Mouse (Mus musculus): ENCODE data around the gene Actn1.

Gene Actn1

DNA sequence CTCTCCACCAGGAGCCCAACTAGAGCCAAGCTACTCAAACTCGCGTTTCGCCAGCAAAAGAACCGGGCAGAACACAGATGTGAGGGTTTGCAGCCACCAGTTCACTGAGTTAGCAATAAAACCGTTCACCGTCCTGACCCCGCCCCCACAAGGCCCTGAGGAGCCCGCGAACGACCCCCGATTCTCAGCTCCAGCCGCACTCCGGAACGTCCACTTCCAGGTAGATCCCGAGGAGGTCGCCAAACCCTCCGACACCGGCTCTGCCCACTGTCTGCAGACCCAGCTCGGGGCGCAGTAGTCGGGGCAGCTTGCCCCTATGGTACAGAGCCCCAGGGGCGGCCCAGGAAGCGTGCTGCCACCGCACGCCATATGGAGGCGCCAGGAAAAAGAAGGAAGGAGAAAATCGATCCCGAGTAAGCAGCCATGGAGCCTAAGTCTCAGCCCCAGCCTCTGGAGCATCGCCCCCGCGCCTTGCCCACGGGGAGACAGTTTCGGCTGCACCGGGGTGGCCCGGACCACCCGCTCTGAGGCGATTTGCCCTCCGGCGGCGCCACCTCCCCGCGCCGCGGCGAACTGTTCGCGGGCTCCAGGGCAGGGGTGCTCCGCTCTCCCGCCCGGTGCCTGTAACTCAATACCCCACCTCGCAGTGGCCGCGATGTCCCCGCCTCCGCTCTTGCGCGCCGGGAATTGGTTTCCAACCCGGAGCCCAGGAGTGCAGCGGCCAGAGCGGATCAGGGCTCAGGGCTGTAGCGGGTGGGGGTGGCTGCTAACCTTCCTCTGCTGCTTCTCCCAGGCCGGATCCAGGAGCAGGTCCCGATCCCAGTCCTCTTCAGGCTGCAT lies 735 bp downstream of the Actn1 start:
- DNase-seq (ENCODE audit: low spot score in 2 of 2): peak; percentile 45 to 56

DNA sequence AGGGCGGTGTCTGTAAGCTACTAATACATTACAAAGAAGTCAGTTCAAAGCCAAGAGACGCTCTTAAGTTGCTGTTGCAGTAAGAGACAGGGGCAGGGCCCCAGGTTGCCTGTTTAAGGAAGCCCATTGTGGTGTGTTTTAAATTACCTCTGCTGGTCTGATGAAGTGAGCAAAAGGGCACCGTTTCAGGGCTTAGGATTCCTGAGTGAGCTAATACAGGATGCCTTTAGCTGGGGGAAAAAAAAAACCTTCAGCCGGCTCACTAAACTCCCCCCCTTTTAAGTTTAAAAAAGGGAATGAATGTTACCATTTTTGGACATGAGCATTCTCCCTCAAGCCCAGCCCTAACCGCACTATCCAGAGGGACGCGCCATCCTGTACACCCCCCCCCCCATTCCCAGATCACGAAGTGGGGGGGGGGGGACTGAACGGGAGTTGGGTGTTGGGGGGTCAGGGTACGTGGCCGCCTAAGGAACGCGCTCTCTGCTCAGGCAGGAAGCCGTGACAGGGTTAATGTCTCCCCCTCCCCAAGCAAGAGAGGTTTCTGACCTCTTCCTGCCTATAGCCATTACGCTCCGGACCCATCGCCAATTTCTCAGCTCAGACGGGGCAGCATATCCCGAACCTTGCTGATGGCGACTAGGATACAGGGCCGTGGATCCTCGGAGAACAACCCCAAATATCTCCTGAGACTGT lies 1.5 kb downstream of the Actn1 start:
- DNase-seq (ENCODE audit: low spot score in 2 of 2): no peak

DNA sequence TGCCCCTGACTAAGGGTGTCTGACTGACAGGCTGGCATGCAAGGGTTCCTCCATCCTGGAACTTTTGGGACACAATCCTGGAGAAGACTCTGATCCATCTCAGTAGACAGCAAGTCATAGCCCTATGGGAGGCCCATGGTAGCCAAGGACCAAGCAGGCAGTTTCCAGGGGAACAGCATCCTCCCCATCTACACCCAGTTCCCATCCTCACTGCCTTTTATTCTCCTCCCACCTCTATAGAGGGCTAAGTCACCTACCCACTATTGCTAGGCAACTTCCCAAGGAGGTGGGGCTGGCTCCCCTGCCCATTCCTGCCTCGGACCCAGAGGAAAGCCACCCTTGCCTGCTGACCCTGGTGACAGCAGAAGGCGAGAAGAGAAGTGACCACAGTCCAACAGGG lies 8.2 kb downstream of the Actn1 start:
- DNase-seq (ENCODE audit: low spot score in 2 of 2): no peak

DNA sequence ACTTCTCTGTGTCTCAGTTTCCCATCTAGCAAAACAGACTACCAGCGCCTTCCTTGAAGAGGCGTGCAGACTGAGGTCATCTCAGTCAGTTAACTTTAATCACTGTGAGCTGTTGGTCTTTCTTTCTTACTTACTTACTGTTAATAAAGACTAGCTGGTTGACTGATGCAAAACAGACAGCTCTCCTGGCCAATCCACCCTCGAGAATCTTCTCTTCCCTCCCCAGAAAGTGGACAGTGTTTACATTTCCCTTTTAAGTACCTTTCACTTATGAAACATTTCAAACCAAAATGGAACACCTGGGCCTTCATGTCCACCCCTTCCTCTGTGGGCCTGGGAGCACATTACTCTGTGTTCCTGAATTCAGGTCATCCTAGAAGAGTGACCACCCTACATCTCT lies 8.6 kb downstream of the Actn1 start:
- no peak for DNase-seq (ENCODE audit: low spot score in 2 of 2)

DNA sequence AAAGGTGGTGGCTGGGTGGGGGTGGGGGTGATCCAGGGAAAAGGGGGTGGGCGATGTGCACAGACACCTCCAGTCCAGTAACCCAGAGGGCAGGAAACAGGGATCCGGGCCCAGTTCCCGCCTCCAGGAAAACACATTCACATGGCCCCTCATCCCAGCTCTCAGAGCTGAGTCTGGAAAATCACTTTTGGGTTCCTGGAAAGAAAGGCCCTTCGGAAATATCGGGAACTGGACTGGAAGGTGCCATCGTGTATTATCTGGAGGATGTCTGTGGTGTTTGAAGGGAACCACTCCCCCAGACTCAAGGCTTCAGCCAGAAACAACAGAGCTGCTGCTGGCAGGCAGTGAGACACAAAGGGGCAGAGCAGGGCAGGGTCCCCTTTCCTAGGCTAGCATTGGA lies 10.6 kb downstream of the Actn1 start:
- no peak for DNase-seq (ENCODE audit: low spot score in 2 of 2)

DNA sequence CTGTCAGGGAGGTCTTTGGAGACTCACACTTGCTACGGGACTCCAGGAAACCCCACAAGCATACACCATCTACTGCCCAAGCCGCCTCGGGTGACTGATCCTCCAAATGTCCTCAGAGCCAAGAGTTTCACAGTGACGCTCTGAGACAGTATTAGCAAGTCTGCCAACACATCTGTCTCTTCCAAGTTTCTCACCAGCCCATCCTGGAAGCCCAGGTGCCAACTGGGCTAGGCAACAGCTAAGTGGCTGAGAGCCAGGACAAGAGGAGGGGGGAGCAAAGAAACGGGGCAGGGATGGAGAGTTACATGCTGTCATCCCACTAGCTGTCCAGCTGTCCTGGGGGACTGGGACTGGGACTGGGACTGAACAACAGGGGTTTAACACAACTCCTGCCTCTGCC lies 13.1 kb downstream of the Actn1 start:
- DNase-seq (ENCODE audit: low spot score in 2 of 2): no peak

DNA sequence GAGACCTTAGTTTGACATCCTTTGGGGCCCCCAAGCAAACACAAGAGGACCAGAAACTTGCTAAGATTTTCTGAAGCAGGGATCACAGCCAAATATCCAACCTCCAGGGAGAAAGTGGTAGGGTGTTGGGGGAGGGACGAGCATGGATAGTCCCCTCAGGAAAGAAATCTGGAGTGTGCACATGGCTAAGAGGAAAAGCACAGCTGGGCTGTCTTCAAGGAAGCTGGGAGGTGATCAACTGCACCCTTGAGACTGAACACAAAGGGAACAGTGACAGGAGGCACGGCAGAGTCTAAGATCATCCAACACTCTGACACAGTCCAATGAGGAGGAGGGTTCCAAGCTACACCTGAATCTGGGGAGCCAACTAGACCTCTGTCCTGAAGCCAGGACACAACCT lies 13.7 kb downstream of the Actn1 start:
- no peak for DNase-seq (ENCODE audit: low spot score in 2 of 2)

DNA sequence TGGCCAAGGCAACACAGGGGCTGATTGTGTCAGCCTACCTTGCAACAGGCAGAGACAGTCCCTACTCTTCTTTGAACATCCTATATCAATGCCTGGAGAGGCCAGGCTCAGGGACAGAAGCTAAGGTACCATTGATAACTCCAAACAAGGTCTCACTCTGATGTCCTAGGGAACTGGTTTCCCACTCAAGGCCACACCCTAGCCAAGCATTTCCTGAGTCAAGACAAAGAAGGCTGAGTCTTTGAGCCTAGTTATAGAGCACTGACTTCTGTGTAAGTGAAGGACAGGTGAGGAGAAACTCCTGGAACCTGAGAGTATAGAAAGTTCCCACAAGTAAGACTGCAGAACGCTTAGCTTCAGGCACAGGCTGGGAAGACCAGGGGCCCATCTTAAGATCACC lies 15.4 kb downstream of the Actn1 start:
- DNase-seq (ENCODE audit: low spot score in 2 of 2): no peak

DNA sequence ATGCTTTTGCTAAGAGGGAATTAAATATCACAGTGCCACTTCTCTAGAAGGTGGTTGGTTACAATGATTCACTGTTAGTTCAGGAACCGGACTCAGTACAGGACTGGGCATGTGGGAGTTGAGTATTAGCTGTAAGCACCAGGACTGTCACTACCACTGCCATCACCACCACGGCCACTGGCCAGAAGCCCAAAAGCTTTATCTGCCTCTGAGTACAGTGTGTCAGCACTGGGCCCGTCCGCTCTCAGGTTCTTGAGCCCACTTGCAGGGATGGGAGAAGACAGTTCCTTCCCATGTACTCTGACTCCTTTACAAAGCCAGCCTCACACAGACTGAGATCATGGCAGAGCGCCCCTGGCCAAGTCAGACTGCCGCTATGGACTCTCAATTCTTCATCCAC lies 16.0 kb downstream of the Actn1 start:
- no peak for DNase-seq (ENCODE audit: low spot score in 2 of 2)

DNA sequence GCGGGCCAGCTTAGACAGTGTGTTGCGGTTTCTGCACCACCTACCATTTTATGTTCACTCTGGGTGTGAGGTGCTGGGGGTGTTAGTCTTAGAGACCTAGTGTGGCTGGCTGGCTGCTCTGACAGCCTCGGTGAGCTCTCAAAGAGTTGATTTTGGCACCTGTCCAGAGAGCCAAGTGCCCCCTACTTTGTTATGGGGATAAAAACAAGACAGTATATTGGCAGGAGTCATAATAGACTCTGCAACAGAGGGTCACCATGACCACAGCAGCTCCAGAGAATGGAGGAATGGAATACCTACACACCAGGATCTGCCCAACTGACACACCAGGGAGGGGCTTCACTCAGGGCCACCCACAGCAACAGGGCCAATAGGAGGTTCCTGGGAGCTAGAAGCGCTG lies 16.8 kb downstream of the Actn1 start:
- no peak for DNase-seq (ENCODE audit: low spot score in 2 of 2)

DNA sequence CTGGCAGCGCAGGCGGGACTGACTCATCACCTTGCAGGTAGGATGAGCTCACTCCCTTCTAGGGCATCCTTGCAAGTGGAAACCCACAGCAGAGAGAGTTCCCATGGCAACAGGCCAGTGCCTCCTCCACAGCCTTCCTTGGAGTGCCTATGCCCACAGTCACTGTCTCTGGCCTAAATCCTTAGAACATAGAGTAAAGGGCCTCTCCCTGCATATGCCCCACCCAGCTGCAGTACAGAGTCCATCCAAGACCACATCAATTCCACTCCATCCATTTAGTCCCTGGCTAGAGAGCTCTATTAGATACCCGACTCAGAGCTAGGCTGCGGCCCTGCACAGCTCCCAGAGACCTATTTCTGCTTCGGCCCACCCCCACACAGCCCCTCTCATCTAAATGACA lies 20.7 kb downstream of the Actn1 start:
- no peak for DNase-seq (ENCODE audit: low spot score in 2 of 2)

DNA sequence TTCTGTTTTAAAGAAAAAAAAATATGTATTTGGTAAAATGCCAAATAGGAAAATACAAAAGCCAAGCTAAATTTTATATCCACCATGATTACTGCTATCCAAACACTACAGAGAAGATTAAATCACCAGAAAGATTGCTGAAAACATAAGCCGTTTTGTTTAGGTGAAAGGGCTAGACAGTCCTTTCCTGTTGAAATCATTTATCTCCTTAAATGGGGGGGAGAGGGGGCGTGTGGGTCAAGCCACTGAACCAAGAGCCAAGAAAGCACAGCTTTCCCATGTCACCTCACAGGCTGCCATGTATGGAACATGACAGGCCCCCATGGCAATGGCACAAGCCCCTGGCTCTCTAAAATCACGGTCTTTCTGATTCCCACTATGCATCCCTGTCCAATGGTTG lies 21.6 kb downstream of the Actn1 start:
- no peak for DNase-seq (ENCODE audit: low spot score in 2 of 2)

DNA sequence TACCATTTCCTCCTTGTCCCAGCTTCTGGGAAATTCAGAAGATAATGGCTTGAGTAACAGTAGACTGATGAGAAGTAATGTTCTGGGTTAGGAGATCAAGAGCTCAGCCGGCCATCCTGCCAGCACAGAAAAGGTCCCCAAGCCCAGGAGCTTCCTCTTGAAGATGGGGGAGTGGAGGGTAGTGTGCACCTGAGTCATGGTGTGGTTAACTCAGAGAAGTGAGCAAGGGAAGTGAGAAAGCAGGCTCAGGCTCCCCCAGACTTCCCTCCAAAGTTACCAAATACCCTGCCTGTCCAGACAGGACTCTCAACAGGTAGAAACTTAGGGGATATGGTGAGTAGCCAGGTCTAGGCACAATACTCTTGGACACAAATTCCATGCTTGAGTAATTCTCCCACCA lies 24.9 kb downstream of the Actn1 start:
- DNase-seq (ENCODE audit: low spot score in 2 of 2): no peak

DNA sequence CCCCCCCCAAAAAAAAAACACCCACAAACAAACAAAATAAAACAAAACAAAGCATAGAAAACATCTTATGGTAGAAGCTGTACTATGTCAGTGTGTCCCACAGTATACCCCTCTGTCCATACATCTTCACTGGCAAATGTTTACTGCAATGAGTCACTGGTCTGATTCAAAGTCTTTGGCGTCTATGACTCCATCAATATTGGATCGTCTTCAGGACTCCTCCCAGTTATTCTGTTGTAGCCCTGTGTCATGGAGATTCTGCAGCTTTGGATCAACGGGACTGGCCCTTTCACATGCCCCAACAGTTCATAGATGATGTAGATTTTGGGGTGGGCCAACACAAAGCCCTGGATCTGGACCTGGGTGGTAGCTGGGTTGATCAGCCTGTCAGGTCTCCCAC lies 25.9 kb downstream of the Actn1 start:
- DNase-seq (ENCODE audit: low spot score in 2 of 2): no peak

DNA sequence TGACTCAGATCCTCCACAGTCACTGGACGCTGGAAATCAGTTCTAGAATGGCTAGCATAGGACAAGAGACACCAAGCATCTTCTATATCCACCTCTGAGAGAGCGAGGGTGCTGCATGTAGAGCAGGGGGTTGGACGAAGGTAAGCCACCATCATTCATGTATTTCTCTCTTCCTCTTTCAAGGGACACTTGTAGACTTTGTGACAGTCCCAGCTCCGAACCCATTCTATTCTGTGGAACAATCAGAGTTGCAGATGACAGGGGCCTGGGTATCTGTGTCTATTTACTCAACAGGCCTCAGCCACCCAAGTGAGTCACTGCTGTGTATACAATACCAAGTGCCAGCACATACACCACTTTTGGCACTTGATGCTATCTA lies 27.3 kb downstream of the Actn1 start:
- no peak for DNase-seq (ENCODE audit: low spot score in 2 of 2)

DNA sequence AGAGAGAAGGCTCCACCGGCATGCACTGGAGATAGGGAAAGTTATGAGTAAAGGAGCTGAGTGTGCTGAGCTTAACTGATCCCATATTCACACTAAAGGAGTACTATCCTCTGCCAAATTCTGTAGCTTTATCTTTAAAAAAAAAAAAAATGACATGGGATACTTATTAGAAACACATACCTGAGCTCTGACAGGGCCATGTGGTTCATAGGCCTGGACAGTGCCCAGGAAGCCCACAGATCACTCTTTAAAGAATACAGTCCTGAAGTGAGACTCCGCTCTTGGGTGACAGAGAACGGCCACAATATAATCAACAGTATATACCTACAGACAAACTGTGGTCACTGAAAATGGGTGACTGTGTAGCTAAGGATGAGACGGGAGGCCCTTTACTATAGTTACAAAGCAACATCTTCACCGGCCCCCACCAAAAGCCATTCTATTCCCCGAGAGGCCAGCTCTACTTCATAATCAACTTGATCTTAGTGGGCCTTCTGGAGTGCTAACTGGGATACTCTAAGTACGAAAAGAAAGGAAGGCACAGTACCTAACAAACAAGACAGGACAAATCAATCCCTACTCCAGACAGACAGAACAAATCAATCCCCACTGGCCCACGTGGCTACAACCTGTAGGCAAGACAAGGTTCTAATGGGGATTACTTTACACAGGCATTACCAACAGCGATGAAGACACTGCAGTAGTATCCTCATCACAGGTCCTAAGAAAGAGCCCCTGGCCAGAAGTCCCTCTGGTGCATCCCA lies 27.9 kb downstream of the Actn1 start:
- no peak for DNase-seq (ENCODE audit: low spot score in 2 of 2)

DNA sequence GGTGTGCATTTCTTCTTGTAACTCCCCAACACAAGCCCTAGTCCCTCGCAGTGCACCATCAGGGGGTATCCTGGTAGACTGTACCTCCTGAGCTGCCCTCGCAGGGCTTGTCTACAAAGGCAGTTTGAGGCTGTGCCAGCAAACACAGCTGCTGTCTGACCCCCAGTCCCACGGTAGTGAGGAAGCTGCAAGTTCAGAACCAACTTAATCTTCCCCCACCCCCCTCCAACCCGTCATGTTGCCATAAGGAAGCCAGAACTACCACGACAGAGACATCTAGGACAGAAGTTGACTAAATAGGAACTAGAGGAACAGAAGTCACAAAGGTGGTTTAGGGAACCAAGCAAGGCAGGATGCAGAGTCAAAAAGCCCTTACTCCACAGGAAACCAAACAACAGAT lies 28.9 kb downstream of the Actn1 start:
- no peak for DNase-seq (ENCODE audit: low spot score in 2 of 2)

DNA sequence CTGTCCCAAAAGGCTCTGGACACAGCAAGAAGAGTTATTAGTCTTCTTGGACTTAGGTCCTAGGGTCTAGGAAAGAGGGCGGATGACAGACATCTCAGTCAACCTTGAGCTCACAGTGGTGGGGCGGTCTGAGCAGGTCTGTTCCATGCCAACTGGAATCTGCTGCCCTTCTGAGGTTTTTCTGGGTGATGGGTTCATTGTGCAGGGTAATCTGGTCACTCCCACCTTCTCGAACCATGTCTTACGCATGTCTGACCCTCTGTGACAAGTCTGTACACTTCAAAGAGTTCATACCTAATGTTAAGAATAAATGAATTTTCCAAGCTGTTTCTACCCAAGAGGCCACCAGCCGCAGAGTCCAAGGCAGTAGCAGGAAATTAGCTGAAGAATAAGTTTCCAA lies 29.3 kb downstream of the Actn1 start:
- no peak for DNase-seq (ENCODE audit: low spot score in 2 of 2)

DNA sequence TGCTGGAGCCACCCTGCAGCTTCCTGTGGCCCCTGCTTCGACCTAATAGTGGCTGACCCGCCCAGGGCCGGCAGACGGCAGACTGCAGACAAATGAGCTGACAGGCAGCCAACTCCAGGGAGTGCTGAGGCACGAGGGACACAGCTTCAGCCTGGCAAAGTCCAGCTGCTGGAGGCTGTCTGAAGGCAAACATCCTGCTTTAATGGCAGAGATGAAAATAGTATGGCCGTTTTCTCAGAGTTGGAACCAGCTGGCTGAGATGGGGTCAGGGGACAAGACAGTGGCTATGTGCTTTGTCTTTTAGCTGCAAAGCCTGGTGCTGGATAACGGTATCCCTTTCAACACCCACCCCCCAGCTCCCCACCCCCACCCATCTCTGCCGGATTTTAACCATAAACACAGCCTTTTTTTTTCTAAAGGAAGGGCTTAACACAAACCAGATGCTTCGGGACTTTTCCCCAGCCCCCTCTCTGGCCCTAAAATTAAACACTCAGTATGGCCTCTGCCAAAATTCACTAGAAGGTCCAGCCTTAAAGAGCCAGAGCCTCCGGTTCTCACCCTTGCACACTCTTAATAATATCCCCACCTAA lies 30.0 kb downstream of the Actn1 start:
- DNase-seq (ENCODE audit: low spot score in 2 of 2): peak; percentile 66 to 75

DNA sequence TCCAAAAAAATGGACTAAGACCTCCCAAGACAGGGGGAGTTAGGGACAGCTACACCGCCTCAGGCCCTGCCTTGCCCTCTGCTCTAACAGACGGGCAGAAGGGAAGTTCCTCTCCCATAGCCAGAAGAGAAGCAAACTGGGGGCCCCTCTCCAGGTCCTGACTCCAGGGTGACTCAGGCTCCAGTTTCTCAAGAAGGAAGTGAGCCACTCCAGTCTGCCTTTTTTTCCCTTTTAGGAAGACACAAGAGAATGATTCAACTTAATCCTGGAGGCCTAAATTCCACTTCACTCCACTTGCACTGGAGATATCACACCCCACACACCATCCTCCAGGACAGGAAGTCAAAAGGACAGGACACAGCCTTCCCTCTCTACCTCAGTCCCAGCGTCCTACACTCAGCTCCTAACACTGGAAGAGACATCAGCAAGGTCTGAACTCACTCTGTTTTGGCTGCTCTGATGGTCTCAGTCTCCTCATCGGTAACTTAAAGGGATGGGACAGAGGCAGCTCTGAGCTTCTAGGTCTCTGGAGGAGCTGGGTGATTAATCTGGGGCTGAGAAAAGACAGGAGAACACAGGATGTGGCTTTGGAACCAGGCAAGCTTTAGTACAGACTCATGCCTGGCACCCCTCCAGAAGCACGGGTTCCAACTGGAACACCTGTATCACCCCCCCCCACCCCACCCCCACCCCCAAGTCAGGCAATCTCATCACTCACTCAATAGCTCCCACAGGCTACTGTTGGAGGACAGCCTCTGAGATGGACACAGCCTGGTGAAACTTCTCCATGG lies 31.0 kb downstream of the Actn1 start:
- no peak for DNase-seq (ENCODE audit: low spot score in 2 of 2)

DNA sequence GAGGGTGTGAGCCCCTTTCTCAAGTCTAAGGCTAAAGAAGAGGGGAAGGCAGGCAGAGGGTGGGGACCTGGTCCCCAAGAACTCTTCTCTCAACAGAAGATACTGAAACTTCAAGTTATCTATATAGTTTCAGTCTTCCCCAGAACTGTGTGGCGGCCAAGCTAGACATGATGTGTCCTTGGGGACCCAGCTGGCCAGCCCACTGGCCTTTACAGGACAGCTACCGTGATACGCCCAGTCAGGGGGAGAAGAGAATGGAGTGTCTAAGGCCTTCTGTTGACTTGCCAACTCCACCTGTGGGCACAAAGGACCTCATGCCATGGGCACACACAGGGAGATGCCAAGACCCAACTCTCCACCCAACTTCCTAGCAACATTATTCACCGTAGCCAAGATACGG lies 31.8 kb downstream of the Actn1 start:
- no peak for DNase-seq (ENCODE audit: low spot score in 2 of 2)

DNA sequence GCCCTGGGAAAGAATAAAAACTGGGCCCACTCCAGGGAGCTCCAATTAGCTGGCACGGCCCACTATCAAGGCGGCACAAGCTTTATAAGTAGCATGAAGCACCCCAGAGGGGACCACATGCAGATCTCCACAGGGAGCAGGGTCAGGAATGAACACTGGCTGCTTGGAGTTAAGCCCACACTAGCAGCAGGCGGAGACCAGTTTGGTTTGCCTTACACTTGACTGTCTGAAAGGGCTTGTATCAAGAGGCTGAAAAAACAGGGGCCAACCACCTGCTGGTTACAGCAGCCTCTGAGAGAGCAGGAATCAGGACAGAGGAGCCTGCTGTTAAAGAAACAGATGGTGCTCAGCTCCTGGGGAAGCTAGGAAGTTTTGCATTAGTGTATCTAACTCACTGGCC lies 32.3 kb downstream of the Actn1 start:
- DNase-seq (ENCODE audit: low spot score in 2 of 2): no peak

All from urinary bladder, postnatal 36 days (tissue).